Mouse (Mus musculus): ENCODE data around the gene Mrpl21. TPM values are rescaled to one million over a fixed set of nuclear protein-coding genes. Genes with fewer than 3 reads are reported as not detected.
A peak's percentile ranks its signal among the peaks of the same experiment; 100 is the strongest.

The Mrpl21 gene
- total and polyA plus RNA-seq, 2 experiments from 2014 or later = 54.9 to 105 TPM

DNA sequence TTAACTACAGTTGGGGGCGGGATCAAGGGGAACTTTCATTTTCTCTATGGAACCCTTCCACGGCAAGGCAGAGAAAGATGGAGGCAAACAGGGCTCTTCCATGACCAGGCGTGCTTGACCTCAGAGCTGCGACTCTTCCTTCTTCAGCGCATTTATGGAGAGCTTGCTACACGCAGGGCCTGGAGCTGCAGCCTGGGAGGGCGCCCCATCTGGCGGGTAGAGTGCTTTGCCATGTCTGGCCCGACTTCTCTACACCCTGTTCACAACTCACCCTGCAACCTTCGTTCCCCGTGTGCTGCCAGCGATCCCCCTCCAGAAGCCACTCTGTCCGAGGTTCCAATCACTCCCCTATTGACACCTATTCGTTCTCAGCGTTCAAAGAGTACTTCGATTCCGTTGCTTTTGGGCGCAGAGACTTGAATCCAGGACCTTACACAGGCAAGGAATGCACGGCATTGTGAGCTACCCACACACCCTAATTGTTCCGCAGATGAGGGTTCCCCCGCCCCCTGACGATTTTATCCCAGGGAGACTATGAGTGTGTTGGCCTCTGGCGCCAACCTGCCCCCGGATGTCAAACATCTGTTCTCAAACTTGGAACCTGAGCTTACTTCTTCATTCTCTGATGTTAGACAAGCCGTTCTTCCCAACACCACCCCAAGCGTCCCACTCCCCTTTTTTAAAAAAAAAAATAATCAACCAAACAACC lies 39.7 kb downstream of the Mrpl21 start, which contains the start of gene Cpt1a:
TSS of gene Cpt1a (plus strand) at position 74 of the 709 bp plus-strand sequence.
- peak within 1 kb of the TSS; percentile 82 for H3K4me3 ChIP-seq (ENCODE audit: low read depth, low read length)
- peak within 1 kb of the TSS; percentile 98 for H3K27ac ChIP-seq (ENCODE audit: low read depth)
- peak; percentile 60 for DNase-seq (ENCODE audit: low spot score)
- no peaks in the 10 kb centered on the region for H3K36me3 ChIP-seq (replicated peaks; ENCODE audit: control insufficient read depth, insufficient read depth, low read length)
- H3K9ac ChIP-seq (replicated peaks; ENCODE audit: low read depth, low read length) = peak within 1 kb of the TSS; percentile 77
- ATAC-seq (ENCODE audit: insufficient read depth, low read depth) = peak; percentile 15
- H3K4me1 ChIP-seq (ENCODE audit: control insufficient read depth, insufficient read depth) = peaks cover 21% of the 10 kb centered on the region
- H3K9me3 ChIP-seq (replicated peaks; ENCODE audit: control insufficient read depth, low read length) = no peaks in the 10 kb centered on the region
- TF ChIP-seq EP300 (IDR thresholded peaks at IDR 0.05; ENCODE audit: low read depth) (no peak), CTCF (IDR thresholded peaks at IDR 0.05; ENCODE audit: low read depth) (peak; percentile 43)
- 2% methylated on average over 26 of the region's 26 CpGs for WGBS
- peak within 1 kb of the TSS; percentile 93 for H3K4me2 ChIP-seq (ENCODE audit: low read depth, low read length)
- H3K27me3 ChIP-seq (ENCODE audit: control insufficient read depth, insufficient read depth, low read length) = no peaks in the 10 kb centered on the region

DNA sequence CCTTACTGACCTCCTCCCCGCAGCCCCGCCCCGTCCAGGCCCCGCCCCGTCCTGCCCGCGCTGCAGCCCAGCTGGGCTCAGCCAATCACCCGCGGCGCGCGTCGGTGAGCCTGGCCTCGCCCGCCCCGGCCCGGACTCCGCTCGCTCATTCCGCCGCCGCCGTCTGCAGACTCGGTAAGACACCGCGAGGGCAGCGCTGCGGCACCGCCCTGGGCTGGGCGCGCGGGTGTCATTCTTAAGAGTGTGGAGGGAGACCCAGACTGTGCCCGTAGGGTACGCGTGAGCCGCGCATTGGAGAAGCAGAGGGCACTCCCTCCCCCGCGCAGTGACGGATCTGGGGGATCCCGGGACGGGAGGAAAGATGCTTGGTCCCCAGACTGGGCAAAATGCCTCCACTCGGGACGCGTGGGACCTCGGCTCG lies 40.5 kb downstream of the Mrpl21 start:
- no peaks in the 10 kb centered on the region for H3K9me3 ChIP-seq (replicated peaks; ENCODE audit: control insufficient read depth, low read length)
- peak overlapping the region; percentile 82 for H3K4me3 ChIP-seq (ENCODE audit: low read depth, low read length)
- peak overlapping the region; percentile 98 for H3K27ac ChIP-seq (ENCODE audit: low read depth)
- DNase-seq (ENCODE audit: low spot score) = peak; percentile 91
- ATAC-seq (ENCODE audit: insufficient read depth, low read depth) = peak; percentile 76
- peak overlapping the region; percentile 77 for H3K9ac ChIP-seq (replicated peaks; ENCODE audit: low read depth, low read length)
- peaks cover 21% of the 10 kb centered on the region for H3K4me1 ChIP-seq (ENCODE audit: control insufficient read depth, insufficient read depth)
- H3K4me2 ChIP-seq (ENCODE audit: low read depth, low read length) = peak overlapping the region; percentile 93
- no peaks in the 10 kb centered on the region for H3K36me3 ChIP-seq (replicated peaks; ENCODE audit: control insufficient read depth, insufficient read depth, low read length)
- no peak for TF ChIP-seq CTCF (IDR thresholded peaks at IDR 0.05; ENCODE audit: low read depth)
- no peak for TF ChIP-seq EP300 (IDR thresholded peaks at IDR 0.05; ENCODE audit: low read depth)
- WGBS = under 1% methylated on average over 47 of the region's 47 CpGs
- H3K27me3 ChIP-seq (ENCODE audit: control insufficient read depth, insufficient read depth, low read length) = no peaks in the 10 kb centered on the region

DNA sequence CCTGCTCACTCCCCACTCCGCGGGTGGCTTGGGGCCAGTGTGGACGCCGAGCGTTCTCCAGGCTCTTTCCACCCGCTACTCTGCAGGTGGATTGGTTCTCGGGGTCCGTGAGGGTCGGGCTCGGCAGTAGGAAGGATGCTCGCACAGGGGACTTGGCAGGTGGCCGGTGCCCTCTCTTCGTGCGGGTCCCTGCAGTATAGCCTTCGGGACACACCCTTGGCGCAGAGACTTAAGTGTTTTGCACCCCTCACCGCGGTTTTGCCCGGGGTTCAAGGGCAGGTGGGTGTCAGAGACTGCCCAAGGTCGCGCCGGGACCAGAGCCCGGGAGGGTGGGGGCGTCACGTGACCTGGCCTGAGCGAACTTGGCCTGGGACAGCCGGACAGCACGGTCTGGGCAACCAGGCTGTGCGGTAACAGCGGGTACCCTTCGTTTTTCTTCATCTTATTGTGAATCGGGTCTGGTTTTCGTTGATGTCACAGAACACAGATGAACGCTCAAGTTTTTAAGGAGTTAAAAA lies 41.1 kb downstream of the Mrpl21 start:
- ATAC-seq (ENCODE audit: insufficient read depth, low read depth) = peak; percentile 12

DNA sequence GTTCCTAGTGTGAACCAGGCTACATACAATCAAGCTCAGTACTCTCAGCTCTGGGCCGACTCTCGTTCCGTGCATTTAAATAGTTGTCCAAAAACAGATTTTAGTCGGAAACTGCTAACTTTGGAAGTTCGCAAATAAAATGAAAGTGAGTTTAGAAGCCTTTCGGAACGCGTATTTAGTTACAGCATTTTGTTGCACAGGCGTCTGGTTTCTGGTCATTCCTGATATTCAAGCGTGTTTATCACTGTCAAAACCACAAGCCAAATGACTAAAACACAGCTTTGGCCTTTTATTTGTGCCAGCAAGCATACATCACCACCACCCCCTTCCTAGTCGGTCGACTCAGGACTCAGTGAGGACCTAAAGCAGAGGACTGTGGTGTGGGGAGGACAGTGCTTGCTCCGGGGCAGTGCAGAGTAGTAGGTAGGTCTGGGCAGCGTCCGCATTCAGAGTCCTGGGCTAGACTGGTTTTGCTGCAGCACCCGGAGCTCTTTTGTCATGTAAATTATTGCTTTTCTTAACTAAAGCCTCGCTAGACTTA lies 41.6 kb downstream of the Mrpl21 start:
- peaks cover 21% of the 10 kb centered on the region for H3K4me1 ChIP-seq (ENCODE audit: control insufficient read depth, insufficient read depth)
- ATAC-seq (ENCODE audit: insufficient read depth, low read depth) = no peak
- TF ChIP-seq EP300 (IDR thresholded peaks at IDR 0.05; ENCODE audit: low read depth) = no peak
- no peak for TF ChIP-seq CTCF (IDR thresholded peaks at IDR 0.05; ENCODE audit: low read depth)
- H3K4me2 ChIP-seq (ENCODE audit: low read depth, low read length) = peak overlapping the region; percentile 93
- H3K9ac ChIP-seq (replicated peaks; ENCODE audit: low read depth, low read length) = peak overlapping the region; percentile 77
- peak overlapping the region; percentile 82 for H3K4me3 ChIP-seq (ENCODE audit: low read depth, low read length)
- H3K27me3 ChIP-seq (ENCODE audit: control insufficient read depth, insufficient read depth, low read length) = no peaks in the 10 kb centered on the region
- H3K27ac ChIP-seq (ENCODE audit: low read depth) = peak overlapping the region; percentile 98
- peak; percentile 33 for DNase-seq (ENCODE audit: low spot score)
- H3K9me3 ChIP-seq (replicated peaks; ENCODE audit: control insufficient read depth, low read length) = no peaks in the 10 kb centered on the region
- 2% methylated on average over 17 of the region's 17 CpGs for WGBS
- no peaks in the 10 kb centered on the region for H3K36me3 ChIP-seq (replicated peaks; ENCODE audit: control insufficient read depth, insufficient read depth, low read length)

More for the DNA sequence above, 41.1 kb downstream of the Mrpl21 start:
- peak overlapping the region; percentile 77 for H3K9ac ChIP-seq (replicated peaks; ENCODE audit: low read depth, low read length)
- H3K4me2 ChIP-seq (ENCODE audit: low read depth, low read length) = peak overlapping the region; percentile 93
- peak; percentile 57 for DNase-seq (ENCODE audit: low spot score)
- H3K27me3 ChIP-seq (ENCODE audit: control insufficient read depth, insufficient read depth, low read length) = no peaks in the 10 kb centered on the region
- H3K36me3 ChIP-seq (replicated peaks; ENCODE audit: control insufficient read depth, insufficient read depth, low read length) = no peaks in the 10 kb centered on the region
- peak overlapping the region; percentile 82 for H3K4me3 ChIP-seq (ENCODE audit: low read depth, low read length)
- TF ChIP-seq CTCF (IDR thresholded peaks at IDR 0.05; ENCODE audit: low read depth) (no peak), EP300 (IDR thresholded peaks at IDR 0.05; ENCODE audit: low read depth) (no peak)
- peak overlapping the region; percentile 98 for H3K27ac ChIP-seq (ENCODE audit: low read depth)
- H3K9me3 ChIP-seq (replicated peaks; ENCODE audit: control insufficient read depth, low read length) = no peaks in the 10 kb centered on the region
- under 1% methylated on average over 34 of the region's 34 CpGs for WGBS
- H3K4me1 ChIP-seq (ENCODE audit: control insufficient read depth, insufficient read depth) = peaks cover 21% of the 10 kb centered on the region

DNA sequence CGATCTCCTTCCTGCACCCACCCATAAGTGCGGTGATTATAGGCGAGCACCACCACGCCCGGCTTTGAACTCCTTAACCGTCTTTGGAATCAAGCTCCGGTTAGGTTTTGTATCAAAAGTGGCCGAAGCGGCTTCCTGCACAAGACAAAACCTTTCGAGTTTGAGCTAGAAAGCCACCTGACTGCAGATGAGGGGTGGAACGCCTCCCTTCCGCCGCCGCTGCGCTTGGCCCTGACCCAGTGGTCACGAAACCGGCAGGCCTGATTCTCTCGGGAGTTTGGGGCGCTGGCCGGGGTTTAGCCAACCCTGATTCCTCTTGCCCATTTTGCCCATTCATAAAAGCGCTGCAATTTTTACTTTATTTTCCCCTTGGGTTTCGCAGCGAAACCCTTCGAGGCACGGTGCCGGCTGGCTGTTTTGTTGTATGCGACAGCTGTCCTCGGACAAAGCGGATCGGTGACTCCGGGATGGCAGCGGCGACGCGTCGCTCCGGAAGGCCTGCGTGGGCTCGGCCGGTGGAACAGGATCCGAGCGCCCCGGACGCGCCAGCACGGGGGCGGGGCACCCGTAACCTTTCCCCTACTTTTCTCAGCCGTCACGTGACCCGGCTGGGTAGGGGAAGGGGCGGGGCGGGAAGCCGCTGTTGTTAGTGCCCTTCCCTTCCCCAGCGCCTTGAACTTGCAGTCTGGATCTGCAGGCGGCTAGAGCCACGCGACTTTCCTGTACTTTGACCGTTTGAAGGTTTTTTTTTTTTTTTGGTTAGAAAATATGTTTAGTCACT lies 42.4 kb downstream of the Mrpl21 start:
- Histone ChIP-seq H3K27ac (ENCODE audit: low read depth) (peak overlapping the region; percentile 98), H3K36me3 (replicated peaks; ENCODE audit: control insufficient read depth, insufficient read depth, low read length) (no peaks in the 10 kb centered on the region), H3K9me3 (replicated peaks; ENCODE audit: control insufficient read depth, low read length) (no peaks in the 10 kb centered on the region), H3K4me1 (ENCODE audit: control insufficient read depth, insufficient read depth) (peaks cover 21% of the 10 kb centered on the region), H3K4me2 (ENCODE audit: low read depth, low read length) (peak overlapping the region; percentile 93), H3K9ac (replicated peaks; ENCODE audit: low read depth, low read length) (peak overlapping the region; percentile 77), H3K4me3 (ENCODE audit: low read depth, low read length) (peak overlapping the region; percentile 82), H3K27me3 (ENCODE audit: control insufficient read depth, insufficient read depth, low read length) (no peaks in the 10 kb centered on the region)
- TF ChIP-seq EP300 (IDR thresholded peaks at IDR 0.05; ENCODE audit: low read depth) = peak; percentile 91; the same call in 1 of the 2 replicates
- TF ChIP-seq CTCF (IDR thresholded peaks at IDR 0.05; ENCODE audit: low read depth) = no peak
- WGBS = under 1% methylated on average over 59 of the region's 59 CpGs
- ATAC-seq (ENCODE audit: insufficient read depth, low read depth) (peak; percentile 68), DNase-seq (ENCODE audit: low spot score) (peak; percentile 95)

Data from heart, postnatal 0 days (tissue).